Comparison of ENCODE assay signal across 8 mouse cellular contexts in genomic region chr12:72820940-72821431, GRCm38 (mm10).
DNase-seq lines count a peak whose midpoint lies in the region; ATAC-seq lines count a peak whose summit lies in the region.

No protein-coding gene starts in this region.

- DNase-seq in urinary bladder, postnatal 14 days (ENCODE audit: low spot score), result peak; percentile 29
- no peak for DNase-seq in urinary bladder, postnatal 25 days (ENCODE audit: low spot score)
- DNase-seq in embryo, embryonic 9.5 days (ENCODE audit: extremely low spot score), result peak; percentile 72
- peak; percentile 14 to 45 for DNase-seq in kidney, postnatal 25 days
- peak; percentile 38 for DNase-seq in lung, postnatal 25 days (ENCODE audit: low spot score)
- DNase-seq in retina, postnatal 1 day, result peak; percentile 79
- DNase-seq in layer of hippocampus, adult 18-20 months (ENCODE audit: low spot score in 2 of 2), result no peak

- 0 out of 4 replicates have a peak, but pooled peaks cover 0 to 2% of the 10 kb centered on the region in 2 experiments for H3K4me1 ChIP-seq in heart, embryonic 14.5 days (ENCODE audit: control insufficient read depth in 2 of 2, insufficient read depth in 2 of 2, low read length in 2 of 2)

- peak overlapping the region; percentile 67 to 71 for H3K27ac ChIP-seq in heart, embryonic 14.5 days (replicated peaks in 1 of 2; ENCODE audit: control insufficient read depth in 1 of 2, insufficient read depth in 1 of 2, low read depth in 2 of 2, low read length in 2 of 2)

- peak overlapping the region; percentile 69 for H3K9ac ChIP-seq in heart, embryonic 14.5 days (ENCODE audit: low read length)

- peak overlapping the region; percentile 47 to 52 for H3K4me3 ChIP-seq in heart, embryonic 14.5 days (ENCODE audit: control insufficient read depth in 1 of 2, insufficient read depth in 1 of 2, low read depth in 1 of 2, low read length in 2 of 2)

- peak; percentile 83 for ATAC-seq in heart, embryonic 14.5 days (ENCODE audit: insufficient number of reproducible peaks, insufficient read depth, low FRiP score, low read depth)

- H3K4me2 ChIP-seq in heart, embryonic 14.5 days (ENCODE audit: low read length), result peak overlapping the region; percentile 92

- no peaks in the 10 kb centered on the region; the same call in 1 of the 2 replicates for H3K9me3 ChIP-seq in heart, embryonic 14.5 days (ENCODE audit: control insufficient read depth, low read length)

- 6% methylated on average over 24 of the region's 24 CpGs for WGBS in heart, embryonic 14.5 days

- H3K36me3 ChIP-seq in heart, embryonic 14.5 days (ENCODE audit: control insufficient read depth, insufficient read depth, low read length), result no peaks in the 10 kb centered on the region

- H3K27me3 ChIP-seq in heart, embryonic 14.5 days (ENCODE audit: control insufficient read depth, insufficient read depth, low read length), result no peaks in the 10 kb centered on the region; the same call in 1 of the 2 replicates

Comparison
In these comparisons a context has a peak if more than half of its experiments do, and no peak if none do; other contexts are left out.
1. DNase-seq: peak in urinary bladder, postnatal 14 days (single experiment), embryo, embryonic 9.5 days (single experiment), kidney, postnatal 25 days (2 of 2), lung, postnatal 25 days (single experiment) and retina, postnatal 1 day (single experiment); none in urinary bladder, postnatal 25 days (single experiment) and layer of hippocampus, adult 18-20 months (0 of 2).